Mouse (Mus musculus) gastrocnemius, adult 18-20 months (tissue): ENCODE results near the gene Olfr191. TPM values are rescaled to one million over a fixed set of nuclear protein-coding genes. Genes with fewer than 3 reads are reported as not detected.
"Not testable (repeated sequence)": the region's sequence is repeated elsewhere in the genome, so short reads cannot be mapped to it uniquely, and the experiment has no call there.

Experiments
- DNase-seq: peaks from one replicate; pipeline ENCODE4 v3.0.0; 2021; ENCODE audit warnings: low spot score
- long read RNA-seq, 2 experiments: library from polyadenylated mRNA; stranded (forward); transcript quantifications; one replicate each; pipeline ENCODE4 v2.0.0; 2021
- total RNA-seq, 2 experiments: library from RNA; stranded (reverse); gene quantifications; 2 replicates each; pipeline ENCODE4 v1.2.3; 2021

Gene Olfr191
- not detected for total RNA-seq
- long read RNA-seq, experiment 1, result 0 reads
- long read RNA-seq, experiment 2, result 0 reads

DNA sequence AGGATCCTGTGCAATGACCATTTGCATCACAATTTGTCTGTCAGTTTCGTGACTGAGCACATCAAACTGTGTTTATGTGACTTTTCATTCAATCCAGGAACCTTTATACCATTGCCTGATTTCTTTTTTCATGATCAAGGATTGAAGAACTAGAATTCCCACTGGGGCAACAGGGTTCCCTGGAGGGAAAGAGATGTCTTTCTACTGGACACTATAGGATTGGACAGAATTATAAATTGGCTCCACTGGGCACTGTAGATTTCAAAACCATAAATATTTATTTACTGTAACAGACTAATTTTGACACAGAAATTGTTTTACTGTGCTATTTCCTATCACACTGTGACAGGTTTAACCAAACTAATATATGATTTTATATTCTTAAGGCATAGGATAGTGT lies at the start of gene Olfr191:
Gene Olfr191 (minus strand): TSS at position 101 of the 400 bp plus-strand sequence.
- DNase-seq, result not testable (repeated sequence)

DNA sequence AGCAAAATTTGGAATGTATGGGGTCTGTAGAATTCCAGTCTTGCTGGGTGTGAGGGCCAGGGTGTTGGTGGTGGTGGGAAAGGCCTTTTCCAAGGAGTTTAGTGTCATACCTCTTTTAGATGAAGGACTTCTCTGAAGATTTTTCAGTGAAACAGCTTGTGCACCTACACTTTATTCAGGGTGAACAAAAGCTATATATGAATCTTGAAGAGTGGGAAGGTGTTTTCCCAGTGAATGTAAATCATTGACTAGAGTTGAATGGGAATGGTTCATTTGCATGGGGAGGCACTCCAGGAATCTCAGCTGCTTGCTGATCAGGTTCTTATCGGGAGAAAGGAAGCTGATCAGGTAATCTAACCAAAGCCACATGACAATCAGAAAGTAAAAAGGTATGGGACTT lies 41.1 kb upstream of the Olfr191 start:
- no peak for DNase-seq

- no peak for DNase-seq
Measured at GRCm38 (mm10) chr16:59120969-59121368, 31.3 kb upstream of the Olfr191 start, which contains the start of gene Olfr194. Gene Olfr194, minus strand, starts transcription at chr16:59121069.

- DNase-seq, result no peak
Measured at GRCm38 (mm10) chr16:59111781-59112180, 22.2 kb upstream of the Olfr191 start, which contains the start of gene Olfr193. Gene Olfr193, minus strand, starts transcription at chr16:59111881.

GRCm38 (mm10) chr16:59108522-59108921 lies 18.9 kb upstream of the Olfr191 start:
- not testable (repeated sequence) for DNase-seq

DNA sequence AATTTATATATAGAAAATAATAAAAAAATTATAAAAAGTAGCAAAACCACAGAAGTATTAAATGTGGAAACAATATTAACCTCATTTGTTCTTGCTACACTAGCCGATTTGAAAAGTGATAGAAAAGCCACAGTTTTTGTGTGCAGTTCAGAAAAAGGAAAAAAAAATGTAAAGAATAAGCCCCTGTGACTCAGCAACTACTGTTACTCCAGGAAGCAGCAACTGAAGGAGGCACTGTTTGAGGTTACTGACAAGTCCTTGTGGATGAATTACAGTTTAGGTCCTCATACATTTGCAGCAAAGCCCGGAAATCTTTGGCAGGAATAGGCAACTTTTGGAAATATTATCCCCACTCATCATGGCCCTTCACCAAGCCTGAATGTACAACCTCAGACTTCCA lies 15.7 kb upstream of the Olfr191 start:
- no peak for DNase-seq

DNA sequence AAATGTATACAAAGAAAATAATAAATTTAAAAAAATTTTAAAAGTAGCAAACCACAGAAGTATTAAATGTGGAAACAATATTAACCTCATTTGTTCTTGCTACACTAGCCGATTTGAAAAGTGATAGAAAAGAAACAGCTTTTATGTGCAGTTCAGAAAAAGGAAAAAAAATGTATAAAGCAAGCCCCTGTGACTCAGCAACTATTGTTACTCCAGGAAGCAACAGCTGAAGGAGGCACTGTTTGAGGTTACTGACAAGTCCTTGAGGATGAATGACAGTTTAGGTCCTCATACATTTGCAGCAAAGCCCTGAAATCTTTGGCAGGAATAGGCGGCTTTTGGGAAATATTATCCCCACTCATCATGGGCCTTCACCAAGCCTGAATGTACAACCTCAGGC lies 8.5 kb downstream of the Olfr191 start:
- not testable (repeated sequence) for DNase-seq

DNA sequence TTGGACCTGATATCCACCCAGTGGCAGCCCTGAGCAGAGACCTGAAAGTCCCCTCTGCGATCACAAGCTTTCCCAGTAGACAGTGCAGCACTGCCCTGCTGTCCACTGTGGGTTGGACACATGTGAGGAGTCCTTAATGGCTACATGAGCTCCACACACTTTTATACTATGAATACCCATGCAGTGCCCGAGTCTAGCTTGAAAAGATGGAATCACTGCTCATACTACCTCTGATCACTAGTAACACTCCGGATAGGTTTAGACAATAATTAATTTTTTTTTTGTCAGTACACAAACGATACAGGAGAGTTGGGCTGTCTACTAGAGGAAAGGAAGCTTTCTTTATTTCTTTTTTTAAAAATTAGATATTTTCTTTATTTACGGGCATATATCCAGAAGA lies 11.7 kb downstream of the Olfr191 start, which contains the start of gene Olfr190:
Gene Olfr190 (minus strand): TSS at position 101 of the 400 bp plus-strand sequence.
- DNase-seq, result no peak

DNA sequence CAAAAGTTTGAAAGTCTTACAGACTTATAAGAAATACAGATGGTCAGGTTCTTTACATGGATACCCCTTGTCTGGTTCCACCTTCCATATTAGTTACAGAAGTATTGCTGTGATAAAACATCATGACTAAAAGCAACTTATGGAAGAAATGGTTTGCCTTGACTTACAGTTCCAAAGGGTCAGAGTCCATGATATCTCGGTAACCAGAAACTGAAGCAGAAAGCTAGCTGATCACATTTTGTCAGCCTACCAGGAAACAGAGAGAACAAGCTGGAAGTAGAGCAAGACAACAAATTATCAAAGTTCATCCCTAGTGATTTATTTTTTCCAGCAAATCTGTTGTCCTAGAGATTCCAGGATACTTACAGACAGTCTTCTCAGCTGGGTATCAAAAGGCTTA lies 16.1 kb downstream of the Olfr191 start:
- no peak for DNase-seq

GRCm38 (mm10) chr16:59071755-59072154 lies 17.9 kb downstream of the Olfr191 start:
- no peak for DNase-seq

DNA sequence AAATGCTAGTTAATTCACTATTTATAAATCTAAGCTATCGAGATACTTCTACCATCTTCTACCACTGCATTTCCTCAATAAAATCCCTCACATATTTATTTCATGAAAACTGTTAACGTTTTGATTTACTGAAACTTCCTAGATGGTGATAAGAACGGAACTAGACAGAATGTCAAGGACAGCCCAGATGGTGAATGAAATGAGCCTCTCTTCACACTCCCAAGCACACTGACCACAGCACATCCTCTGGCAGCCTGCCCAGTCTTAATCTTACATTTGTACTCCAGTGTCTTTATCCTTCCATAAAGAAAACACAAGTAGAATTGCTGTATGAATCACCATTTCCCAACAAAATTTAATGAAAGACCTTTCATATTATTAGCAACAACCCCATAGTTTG lies 27.2 kb downstream of the Olfr191 start:
- not testable (repeated sequence) for DNase-seq

DNA sequence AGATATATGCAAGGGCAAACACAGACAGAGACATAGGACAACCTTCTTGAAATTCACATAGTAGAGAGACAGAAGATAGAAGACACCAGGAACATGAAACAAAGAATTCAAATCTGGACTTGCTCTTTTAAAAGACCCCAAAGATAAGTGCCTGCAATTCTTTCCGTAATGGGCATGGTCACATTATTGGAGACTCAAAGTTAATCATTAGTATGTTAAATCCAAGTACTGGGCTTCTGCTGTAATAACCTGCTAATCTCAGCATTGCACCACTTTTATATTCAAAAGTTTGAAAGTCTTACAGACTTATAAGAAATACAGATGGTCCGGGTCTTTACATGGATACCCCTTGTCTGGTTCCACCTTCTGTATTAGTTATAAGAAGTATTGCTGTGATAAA lies 40.3 kb downstream of the Olfr191 start:
- not testable (repeated sequence) for DNase-seq

DNA sequence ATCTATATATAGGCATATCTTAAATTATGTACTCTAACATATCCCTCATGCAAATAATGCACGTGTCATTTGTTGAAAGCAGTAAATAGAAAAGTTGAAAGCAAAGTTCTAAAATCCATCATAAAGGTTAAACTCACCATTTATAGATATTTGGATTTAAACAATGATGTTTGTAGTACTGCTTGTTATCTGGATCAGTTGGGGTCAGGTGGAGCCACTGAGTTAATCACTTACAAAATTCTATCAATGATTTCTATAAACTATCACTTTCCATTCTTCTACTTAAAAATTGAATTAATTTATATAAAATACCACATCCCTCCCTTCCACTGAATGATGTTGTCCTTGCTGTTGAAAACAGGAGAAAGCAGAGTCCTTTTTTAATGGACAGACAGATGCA lies 40.8 kb downstream of the Olfr191 start:
- DNase-seq, result no peak

DNA sequence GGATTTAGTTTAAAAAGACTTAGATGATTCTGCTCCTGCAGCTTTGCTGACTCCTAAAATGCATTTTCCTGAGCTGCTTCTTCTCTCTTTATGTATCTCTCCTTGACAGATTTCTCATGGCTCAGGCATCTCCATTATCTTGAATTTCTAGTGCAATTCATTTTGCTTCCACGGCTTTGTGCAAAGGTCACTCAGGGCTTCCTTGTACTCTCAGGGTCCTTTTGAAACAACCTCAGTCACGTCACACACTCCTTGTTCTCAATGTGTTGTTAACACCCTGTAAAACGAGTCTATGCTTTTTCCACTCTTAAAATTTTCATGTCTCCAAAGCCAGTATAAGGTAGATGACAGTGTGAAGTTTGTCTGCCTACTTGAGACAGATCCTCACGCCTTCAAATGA lies 42.0 kb downstream of the Olfr191 start:
- DNase-seq, result no peak

DNA sequence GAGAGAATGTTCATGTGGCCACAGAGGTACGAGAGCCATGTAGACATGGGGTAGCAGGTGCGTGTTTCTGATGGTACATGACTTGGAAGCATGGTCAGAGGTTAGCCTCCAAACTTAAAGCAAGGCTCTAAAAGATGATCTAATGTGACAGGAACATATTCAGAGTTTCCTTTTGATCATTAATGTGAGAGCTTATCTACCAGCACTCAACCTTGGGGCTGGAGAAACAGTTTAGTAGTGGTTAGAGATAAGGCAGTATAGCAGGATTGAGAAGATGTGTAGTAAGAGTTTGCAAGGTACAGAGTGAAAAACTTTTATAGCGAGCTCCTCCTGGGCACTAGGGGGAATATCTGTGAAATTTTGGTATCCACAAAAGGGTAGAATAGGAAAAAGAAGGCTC lies 43.8 kb downstream of the Olfr191 start:
- DNase-seq, result no peak

GRCm38 (mm10) chr16:59039710-59040109 lies 49.9 kb downstream of the Olfr191 start, which contains the start of gene Olfr187:
Gene Olfr187, minus strand, starts transcription at chr16:59039767.
- DNase-seq, result no peak

Other genes starting within 250 kb of the Olfr191 start
- not detected for gene Olfr177, start 215.1 kb downstream of the Olfr191 start, total RNA-seq
- not detected for gene Olfr178, start 197.8 kb downstream of the Olfr191 start, total RNA-seq
- gene Olfr181, start 161.1 kb downstream of the Olfr191 start, total RNA-seq, result not detected
- gene Olfr180, start 160.4 kb downstream of the Olfr191 start, total RNA-seq, result not detected
- gene Olfr183, start 94.5 kb downstream of the Olfr191 start, total RNA-seq, result not detected
- gene Olfr186, start 59.5 kb downstream of the Olfr191 start, total RNA-seq, result not detected
- gene Olfr187, start 50.1 kb downstream of the Olfr191 start, total RNA-seq, result not detected
- not detected for gene Olfr190, start 11.8 kb downstream of the Olfr191 start, total RNA-seq
- not detected for gene Olfr193, start 22.1 kb upstream of the Olfr191 start, total RNA-seq
- not detected for gene Olfr194, start 31.2 kb upstream of the Olfr191 start, total RNA-seq
- not detected for gene Olfr195, start 57.2 kb upstream of the Olfr191 start, total RNA-seq
- gene Olfr196, start 80.6 kb upstream of the Olfr191 start, total RNA-seq, result not detected
- not detected for gene Olfr198, start 113.7 kb upstream of the Olfr191 start, total RNA-seq
- not detected for gene Olfr199, start 129.9 kb upstream of the Olfr191 start, total RNA-seq
- gene Olfr201, start 182.8 kb upstream of the Olfr191 start, total RNA-seq, result not detected
- gene Olfr202, start 197.0 kb upstream of the Olfr191 start, total RNA-seq, result not detected
- not detected for gene Olfr203, start 209.1 kb upstream of the Olfr191 start, total RNA-seq
- not detected for gene Olfr204, start 228.4 kb upstream of the Olfr191 start, total RNA-seq
- not detected for gene Olfr205, start 241.3 kb upstream of the Olfr191 start, total RNA-seq